Mouse (Mus musculus): ENCODE measurements around the gene Sntb2. TPM values are rescaled to one million over a fixed set of nuclear protein-coding genes. Genes with fewer than 3 reads are reported as not detected.
"Not testable (repeated sequence)": the region's sequence is repeated elsewhere in the genome, so short reads cannot be mapped to it uniquely, and the experiment has no call there.

Sntb2 gene
- total RNA-seq, 1 experiment from 2014 or later, result 25.8 TPM

GRCm38 (mm10) chr8:106962322-106962721 lies 26.8 kb downstream of the Sntb2 start:
- ATAC-seq (ENCODE audit: extremely low read depth, insufficient number of reproducible peaks, low FRiP score, poor library complexity, severe bottlenecking), result no peak

- ATAC-seq (ENCODE audit: extremely low read depth, insufficient number of reproducible peaks, low FRiP score, poor library complexity, severe bottlenecking), result no peak
Measured at GRCm38 (mm10) chr8:106963365-106963764, 27.8 kb downstream of the Sntb2 start.

- ATAC-seq (ENCODE audit: extremely low read depth, insufficient number of reproducible peaks, low FRiP score, poor library complexity, severe bottlenecking), result no peak
Measured at GRCm38 (mm10) chr8:106964573-106964972, 29.0 kb downstream of the Sntb2 start.

GRCm38 (mm10) chr8:106969964-106970363 lies 34.4 kb downstream of the Sntb2 start:
- ATAC-seq (ENCODE audit: extremely low read depth, insufficient number of reproducible peaks, low FRiP score, poor library complexity, severe bottlenecking), result no peak

GRCm38 (mm10) chr8:106971916-106972315 lies 36.4 kb downstream of the Sntb2 start:
- ATAC-seq (ENCODE audit: extremely low read depth, insufficient number of reproducible peaks, low FRiP score, poor library complexity, severe bottlenecking), result no peak

- ATAC-seq (ENCODE audit: extremely low read depth, insufficient number of reproducible peaks, low FRiP score, poor library complexity, severe bottlenecking), result peak; percentile 77
Measured at GRCm38 (mm10) chr8:106972538-106973264, 37.2 kb downstream of the Sntb2 start.

- ATAC-seq (ENCODE audit: extremely low read depth, insufficient number of reproducible peaks, low FRiP score, poor library complexity, severe bottlenecking), result peak; percentile 75
Measured at GRCm38 (mm10) chr8:106973526-106973925, 38.0 kb downstream of the Sntb2 start.

GRCm38 (mm10) chr8:106974754-106975153 lies 39.2 kb downstream of the Sntb2 start:
- ATAC-seq (ENCODE audit: extremely low read depth, insufficient number of reproducible peaks, low FRiP score, poor library complexity, severe bottlenecking), result no peak

- no peak for ATAC-seq (ENCODE audit: extremely low read depth, insufficient number of reproducible peaks, low FRiP score, poor library complexity, severe bottlenecking)
Measured at GRCm38 (mm10) chr8:106975764-106976163, 40.2 kb downstream of the Sntb2 start.

GRCm38 (mm10) chr8:106976436-106976835 lies 40.9 kb downstream of the Sntb2 start:
- no peak for ATAC-seq (ENCODE audit: extremely low read depth, insufficient number of reproducible peaks, low FRiP score, poor library complexity, severe bottlenecking)

GRCm38 (mm10) chr8:106978755-106979251 lies 43.3 kb downstream of the Sntb2 start:
- ATAC-seq (ENCODE audit: extremely low read depth, insufficient number of reproducible peaks, low FRiP score, poor library complexity, severe bottlenecking), result no peak

- ATAC-seq (ENCODE audit: extremely low read depth, insufficient number of reproducible peaks, low FRiP score, poor library complexity, severe bottlenecking), result no peak
Measured at GRCm38 (mm10) chr8:106985404-106985821, 49.9 kb downstream of the Sntb2 start.

GRCm38 (mm10) chr8:106985951-106986350 lies 50.4 kb downstream of the Sntb2 start:
- ATAC-seq (ENCODE audit: extremely low read depth, insufficient number of reproducible peaks, low FRiP score, poor library complexity, severe bottlenecking), result no peak

GRCm38 (mm10) chr8:106987557-106987956 lies 52.0 kb downstream of the Sntb2 start:
- ATAC-seq (ENCODE audit: extremely low read depth, insufficient number of reproducible peaks, low FRiP score, poor library complexity, severe bottlenecking), result no peak

- no peak for ATAC-seq (ENCODE audit: extremely low read depth, insufficient number of reproducible peaks, low FRiP score, poor library complexity, severe bottlenecking)
Measured at GRCm38 (mm10) chr8:106991393-106991792, 55.8 kb downstream of the Sntb2 start.

- ATAC-seq (ENCODE audit: extremely low read depth, insufficient number of reproducible peaks, low FRiP score, poor library complexity, severe bottlenecking), result not testable (repeated sequence)
Measured at GRCm38 (mm10) chr8:106996339-106996738, 60.8 kb downstream of the Sntb2 start.

GRCm38 (mm10) chr8:106997416-106997815 lies 61.9 kb downstream of the Sntb2 start:
- no peak for ATAC-seq (ENCODE audit: extremely low read depth, insufficient number of reproducible peaks, low FRiP score, poor library complexity, severe bottlenecking)

- ATAC-seq (ENCODE audit: extremely low read depth, insufficient number of reproducible peaks, low FRiP score, poor library complexity, severe bottlenecking), result no peak
Measured at GRCm38 (mm10) chr8:106999068-106999467, 63.5 kb downstream of the Sntb2 start.

- ATAC-seq (ENCODE audit: extremely low read depth, insufficient number of reproducible peaks, low FRiP score, poor library complexity, severe bottlenecking), result peak; percentile 96
Measured at GRCm38 (mm10) chr8:107002532-107002931, 67.0 kb downstream of the Sntb2 start.

GRCm38 (mm10) chr8:107007795-107008194 lies 72.2 kb downstream of the Sntb2 start:
- no peak for ATAC-seq (ENCODE audit: extremely low read depth, insufficient number of reproducible peaks, low FRiP score, poor library complexity, severe bottlenecking)

GRCm38 (mm10) chr8:107012666-107013065 lies 77.1 kb downstream of the Sntb2 start:
- ATAC-seq (ENCODE audit: extremely low read depth, insufficient number of reproducible peaks, low FRiP score, poor library complexity, severe bottlenecking), result no peak
